Mouse (Mus musculus): ENCODE data around the gene Gm9844. TPM values are rescaled to one million over a fixed set of nuclear protein-coding genes. Genes with fewer than 3 reads are reported as not detected.
"Not testable (repeated sequence)": the region's sequence is repeated elsewhere in the genome, so short reads cannot be mapped to it uniquely, and the experiment has no call there.

Gene Gm9844
- total RNA-seq, 2 experiments from 2014 or later, result 0.81 TPM; not detected in 1

GRCm38 (mm10) chr7:24864156-24864555 is 2.1 kb downstream of the Gm9844 start:
- DNase-seq (ENCODE audit: extremely low spot score in 1 of 2, low spot score in 1 of 2), result no peak

GRCm38 (mm10) chr7:24869080-24869479 is 7.1 kb downstream of the Gm9844 start:
- no peak for DNase-seq (ENCODE audit: extremely low spot score in 1 of 2, low spot score in 1 of 2)

GRCm38 (mm10) chr7:24869532-24870165 is 7.6 kb downstream of the Gm9844 start, which contains the start of the genes Lypd4 and Dmrtc2:
TSS of gene Lypd4 (minus strand) at chr7:24869941.
TSS of gene Dmrtc2 (plus strand) at chr7:24870057.
- no peak for DNase-seq (ENCODE audit: extremely low spot score in 1 of 2, low spot score in 1 of 2)

- no peak for DNase-seq (ENCODE audit: extremely low spot score in 1 of 2, low spot score in 1 of 2)
Measured at GRCm38 (mm10) chr7:24877588-24877987, 15.6 kb downstream of the Gm9844 start.

- no peak for DNase-seq (ENCODE audit: extremely low spot score in 1 of 2, low spot score in 1 of 2)
Measured at GRCm38 (mm10) chr7:24879620-24880019, 17.6 kb downstream of the Gm9844 start.

GRCm38 (mm10) chr7:24882416-24883199 is 20.6 kb downstream of the Gm9844 start:
- no peak for DNase-seq (ENCODE audit: extremely low spot score in 1 of 2, low spot score in 1 of 2)

- DNase-seq (ENCODE audit: extremely low spot score in 1 of 2, low spot score in 1 of 2), result peak; percentile 96 to 97
Measured at GRCm38 (mm10) chr7:24883896-24884692, 22.1 kb downstream of the Gm9844 start, which contains the start of gene Rps19. TSS of gene Rps19 (plus strand) at chr7:24884371.

GRCm38 (mm10) chr7:24884693-24885291 is 22.8 kb downstream of the Gm9844 start:
- DNase-seq (ENCODE audit: extremely low spot score in 1 of 2, low spot score in 1 of 2), result no peak

GRCm38 (mm10) chr7:24885468-24886307 is 23.7 kb downstream of the Gm9844 start:
- no peak for DNase-seq (ENCODE audit: extremely low spot score in 1 of 2, low spot score in 1 of 2)

- DNase-seq (ENCODE audit: extremely low spot score in 1 of 2, low spot score in 1 of 2), result no peak
Measured at GRCm38 (mm10) chr7:24886308-24886633, 24.3 kb downstream of the Gm9844 start.

- DNase-seq (ENCODE audit: extremely low spot score in 1 of 2, low spot score in 1 of 2), result no peak
Measured at GRCm38 (mm10) chr7:24887096-24887495, 25.1 kb downstream of the Gm9844 start.

- no peak for DNase-seq (ENCODE audit: extremely low spot score in 1 of 2, low spot score in 1 of 2)
Measured at GRCm38 (mm10) chr7:24889431-24890220, 27.6 kb downstream of the Gm9844 start.

- peak; percentile 50 to 70 for DNase-seq (ENCODE audit: extremely low spot score in 1 of 2, low spot score in 1 of 2)
Measured at GRCm38 (mm10) chr7:24890281-24891216, 28.5 kb downstream of the Gm9844 start.

- DNase-seq (ENCODE audit: extremely low spot score in 1 of 2, low spot score in 1 of 2), result no peak
Measured at GRCm38 (mm10) chr7:24891241-24892124, 29.5 kb downstream of the Gm9844 start.

- DNase-seq (ENCODE audit: extremely low spot score in 1 of 2, low spot score in 1 of 2), result no peak
Measured at GRCm38 (mm10) chr7:24892125-24892583, 30.1 kb downstream of the Gm9844 start.

- DNase-seq (ENCODE audit: extremely low spot score in 1 of 2, low spot score in 1 of 2), result not testable (repeated sequence)
Measured at GRCm38 (mm10) chr7:24895749-24896148, 33.7 kb downstream of the Gm9844 start.

GRCm38 (mm10) chr7:24896269-24896668 is 34.3 kb downstream of the Gm9844 start:
- DNase-seq (ENCODE audit: extremely low spot score in 1 of 2, low spot score in 1 of 2), result no peak

Measured in layer of hippocampus, postnatal 25 days (tissue).